Mouse (Mus musculus) testis, adult 2 months (tissue): ENCODE data around the gene Ndufaf1.

Experiments
- CTCF ChIP-seq: fragments of 200-500 bp; IDR thresholded peaks from 2 replicates; pipeline ENCODE4 v1.5.1; 2012; ENCODE audit warnings: low read depth, mild to moderate bottlenecking, inconsistent platforms, low read length, moderate library complexity; ENCODE audit not compliant: control insufficient read depth, insufficient read depth, insufficient replicate concordance
- POLR2A ChIP-seq: fragments of 200-500 bp; IDR thresholded peaks from 2 replicates; pipeline ENCODE4 v1.6.1; 2012; ENCODE audit warnings: low read depth, mild to moderate bottlenecking, inconsistent platforms, low read length, moderate library complexity; ENCODE audit not compliant: control insufficient read depth

- TF ChIP-seq POLR2A (no peak), CTCF (no peak)
These were observed 37.3 kb upstream of the Ndufaf1 start for GRCm38 (mm10) chr2:119699962-119700361.
